Mouse (Mus musculus) hindlimb bud, embryonic 11.5 days (tissue): ENCODE data around the gene Ociad2.
A peak's percentile ranks its signal among the peaks of the same experiment; 100 is the strongest.

Experiments
- DNase-seq: peaks from one replicate; pipeline ENCODE4 v3.0.0-alpha.2; 2012; ENCODE audit warnings: low read depth, low spot score; ENCODE audit errors: extremely low spot score

Gene Ociad2

GRCm38 (mm10) chr5:73340723-73341235 lies at the start of gene Ociad2:
Gene Ociad2, minus strand, starts transcription at chr5:73341028.
- no peak for DNase-seq

DNA sequence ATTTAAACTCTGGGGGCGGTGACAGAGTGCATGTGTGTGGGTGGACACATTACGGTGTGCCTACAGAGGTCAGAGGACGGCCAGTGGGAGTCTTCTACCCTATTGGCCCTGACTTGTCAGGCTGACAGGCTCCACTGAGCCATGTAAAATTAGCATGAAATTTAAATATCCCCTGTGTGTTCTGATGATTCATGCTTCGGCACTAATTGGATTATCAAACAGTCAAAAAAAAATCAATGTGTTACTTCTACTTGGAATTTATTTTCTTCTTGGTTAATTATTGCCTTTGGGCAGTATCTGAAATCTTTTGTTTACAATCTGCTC lies 42.8 kb upstream of the Ociad2 start:
- no peak for DNase-seq

GRCm38 (mm10) chr5:73382737-73383646 lies 42.2 kb upstream of the Ociad2 start:
- peak; percentile 84 for DNase-seq

DNA sequence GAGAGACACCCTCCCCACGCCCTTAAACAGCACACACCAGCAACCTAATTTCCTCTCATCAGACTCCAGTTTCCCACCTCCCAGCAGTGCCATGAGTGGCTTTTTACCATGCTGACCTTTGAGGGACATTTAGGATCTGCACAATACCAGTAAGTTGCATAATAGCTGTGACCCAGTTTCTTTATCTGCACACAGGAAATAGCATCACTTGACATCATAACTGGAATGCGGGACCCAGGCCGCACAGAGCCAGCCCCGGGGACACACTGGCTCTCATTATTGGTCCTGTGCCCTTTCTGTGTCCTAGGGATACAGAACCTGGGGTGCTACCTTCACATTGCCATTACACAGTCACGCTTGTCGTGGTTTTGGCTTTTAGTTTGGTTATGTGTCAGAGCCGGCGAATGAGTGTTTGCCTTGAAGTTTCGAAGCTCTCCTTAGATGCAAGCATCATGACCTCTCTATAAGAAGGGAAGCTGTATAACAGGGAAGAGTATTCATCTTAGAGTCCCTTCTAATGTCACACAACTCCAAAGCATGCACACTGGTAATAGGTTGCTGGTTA lies 41.2 kb upstream of the Ociad2 start:
- DNase-seq, result no peak

GRCm38 (mm10) chr5:73381510-73381909 lies 40.7 kb upstream of the Ociad2 start:
- no peak for DNase-seq

DNA sequence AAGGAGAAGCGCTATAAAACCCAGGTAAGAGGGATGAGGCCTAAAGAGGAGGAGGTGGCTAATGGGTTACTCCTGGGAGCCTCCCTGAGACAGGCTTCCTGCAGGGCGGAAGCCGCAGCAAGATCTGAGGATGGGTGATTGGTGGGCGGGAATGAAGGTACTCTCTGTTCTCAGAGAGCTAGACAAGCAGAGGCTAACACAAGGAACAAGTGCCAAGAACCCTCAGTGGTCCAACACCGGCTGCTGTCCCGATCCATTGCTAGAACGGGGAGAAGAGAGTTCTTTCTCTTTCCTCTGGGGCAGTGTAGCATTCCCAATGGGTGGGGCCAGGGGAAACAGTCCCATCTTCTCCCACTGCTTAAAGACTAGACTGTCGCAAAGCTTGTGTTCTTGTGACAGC lies 40.0 kb upstream of the Ociad2 start:
- DNase-seq, result no peak

DNA sequence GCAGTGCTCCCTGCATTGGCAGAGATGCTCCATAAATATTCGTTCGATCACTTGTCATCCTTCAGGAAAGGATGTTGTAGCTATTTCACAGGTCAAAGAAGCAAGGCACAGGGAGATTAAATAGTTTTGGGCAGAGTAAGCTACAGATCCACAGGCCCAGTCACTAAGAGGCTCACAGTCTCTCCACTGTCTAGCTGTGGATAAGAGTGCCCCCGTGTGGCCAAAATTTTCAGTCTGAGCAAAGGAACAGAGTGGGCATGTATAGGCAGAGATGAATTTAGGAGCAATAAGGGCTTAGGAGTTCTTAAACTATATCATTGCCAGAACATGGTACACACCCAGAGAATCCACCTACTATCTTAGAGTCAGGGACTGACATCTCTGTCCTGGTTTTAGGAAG lies 39.1 kb upstream of the Ociad2 start:
- peak; percentile 53 for DNase-seq

DNA sequence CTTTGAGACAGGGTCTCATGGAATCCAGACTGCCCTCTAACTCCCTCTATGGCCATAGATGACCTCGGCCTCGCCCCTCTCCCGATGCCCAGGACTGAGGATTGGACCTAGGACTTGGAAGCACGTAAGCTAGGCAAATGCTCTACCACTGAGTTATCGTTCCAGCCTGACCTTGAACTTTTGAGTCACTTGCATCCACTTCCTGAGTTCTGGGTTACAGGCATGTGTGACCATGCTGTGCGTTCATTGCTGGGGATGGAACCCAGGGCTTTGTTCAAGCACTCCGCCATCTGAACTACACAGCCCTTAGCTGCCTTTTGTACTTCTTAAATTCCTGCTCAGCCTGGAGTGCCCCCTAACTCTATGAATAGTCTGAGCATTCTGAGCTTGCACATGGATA lies 35.7 kb upstream of the Ociad2 start:
- DNase-seq, result no peak

GRCm38 (mm10) chr5:73376041-73376440 lies 35.2 kb upstream of the Ociad2 start:
- DNase-seq, result no peak

- DNase-seq, result no peak
These were observed 32.4 kb upstream of the Ociad2 start for GRCm38 (mm10) chr5:73373184-73373583.

GRCm38 (mm10) chr5:73372601-73373000 lies 31.8 kb upstream of the Ociad2 start:
- no peak for DNase-seq

- no peak for DNase-seq
These were observed 28.9 kb upstream of the Ociad2 start for GRCm38 (mm10) chr5:73369731-73370130.

- no peak for DNase-seq
These were observed 28.1 kb upstream of the Ociad2 start for GRCm38 (mm10) chr5:73368845-73369447.

DNA sequence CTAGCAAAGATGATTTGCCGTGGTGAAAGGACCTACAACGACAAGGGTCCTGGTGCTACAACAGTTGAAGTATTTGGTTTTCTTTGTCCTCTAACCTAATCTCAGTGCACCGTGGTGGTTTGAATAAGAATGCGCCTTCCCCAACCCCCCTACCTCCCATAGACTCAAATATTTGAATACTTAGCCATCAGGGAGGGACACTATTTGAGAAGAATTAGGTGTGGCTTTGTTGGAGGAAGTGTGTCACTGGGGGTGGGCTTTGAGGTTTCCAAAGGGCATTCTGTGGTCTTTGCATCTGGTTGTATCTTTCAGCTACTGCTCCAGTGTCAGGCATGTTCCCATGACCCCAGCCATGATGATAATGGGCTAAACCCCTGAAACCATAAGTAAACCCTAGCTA lies 27.1 kb upstream of the Ociad2 start:
- DNase-seq, result no peak

- no peak for DNase-seq
These were observed 23.5 kb upstream of the Ociad2 start for GRCm38 (mm10) chr5:73364107-73364864.

DNA sequence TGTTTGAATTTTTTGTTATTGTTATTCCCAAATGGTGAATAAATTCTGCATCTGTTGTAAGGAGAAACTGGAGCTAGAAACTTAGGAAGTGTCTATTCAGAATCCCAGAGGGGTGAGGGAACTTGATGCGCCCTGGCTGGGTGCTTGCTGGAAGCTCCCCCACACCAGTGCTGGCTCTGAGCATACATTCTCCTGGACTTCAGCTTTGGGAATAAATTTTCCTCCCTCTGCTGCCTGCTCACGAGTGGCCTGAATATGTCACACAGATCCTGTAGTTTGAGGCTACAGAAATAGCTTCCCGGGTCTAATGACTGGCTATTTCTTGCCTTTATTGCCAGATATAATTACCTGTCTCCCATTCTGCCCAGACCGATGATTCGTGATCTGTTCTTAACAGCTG lies 22.0 kb upstream of the Ociad2 start:
- no peak for DNase-seq

DNA sequence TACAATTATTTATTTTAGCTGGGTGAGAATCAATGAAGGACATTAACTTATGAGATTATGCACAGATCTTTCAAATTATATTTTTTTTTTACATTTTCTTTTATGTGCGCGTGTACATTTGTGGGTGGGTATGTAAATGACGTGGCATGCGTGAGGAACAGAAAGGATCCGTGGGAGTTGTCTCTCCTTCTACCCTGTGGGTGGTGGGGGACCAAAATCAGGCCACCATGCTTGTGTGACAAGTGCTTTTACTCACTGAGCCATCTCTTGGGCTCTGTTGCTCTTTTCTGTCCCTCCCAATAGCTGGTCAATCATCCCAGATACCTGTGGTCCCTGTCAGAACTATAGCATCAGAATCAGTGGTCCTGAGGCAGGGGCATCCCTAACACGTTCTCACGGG lies 21.5 kb upstream of the Ociad2 start:
- DNase-seq, result no peak

- no peak for DNase-seq
These were observed 19.4 kb upstream of the Ociad2 start for GRCm38 (mm10) chr5:73360240-73360639.

GRCm38 (mm10) chr5:73359752-73360141 lies 18.9 kb upstream of the Ociad2 start:
- no peak for DNase-seq

DNA sequence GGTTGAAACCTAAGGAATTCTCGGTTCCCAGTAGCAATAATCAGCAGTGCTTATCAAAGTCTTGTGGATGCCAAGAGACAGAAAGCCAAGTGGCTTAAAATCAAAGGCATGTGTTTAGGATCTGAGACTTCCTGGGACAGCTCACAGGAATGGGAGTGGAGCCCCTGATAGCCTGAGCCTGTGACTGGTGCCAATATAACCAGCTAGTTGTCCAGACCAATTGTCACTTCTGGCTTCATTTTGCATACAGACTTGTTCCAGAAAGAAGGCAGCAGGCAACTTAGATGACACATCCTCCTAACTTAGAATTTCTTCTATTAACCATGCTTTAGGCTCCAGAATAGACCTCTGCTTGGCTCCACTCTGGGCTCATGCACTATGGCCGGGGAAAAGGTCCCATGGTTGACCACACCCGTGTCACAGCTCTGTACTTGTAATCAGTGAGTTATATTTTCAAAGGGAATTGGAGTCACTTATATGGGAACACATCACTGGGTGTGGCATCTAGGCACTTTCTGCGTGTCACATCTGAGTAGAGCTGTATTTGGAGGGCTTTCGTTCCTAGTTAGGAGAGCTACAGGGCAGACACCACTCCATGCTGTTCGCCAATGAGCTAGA lies 18.4 kb upstream of the Ociad2 start:
- DNase-seq, result no peak

GRCm38 (mm10) chr5:73355393-73355792 lies 14.6 kb upstream of the Ociad2 start:
- no peak for DNase-seq
